Mouse (Mus musculus) stomach, embryonic 16.5 days (tissue): ENCODE measurements around the gene Coasy. TPM values are rescaled to one million over a fixed set of nuclear protein-coding genes. Genes with fewer than 3 reads are reported as not detected.
"Not testable (repeated sequence)": the region's sequence is repeated elsewhere in the genome, so short reads cannot be mapped to it uniquely, and the experiment has no call there.

Experiments used
- ATAC-seq: fragments of 200-750 bp; cut with Nextera tagmentation; 2 replicates; pipeline ENCODE4 v1.8.0; 2017; ENCODE audit warnings: moderate number of reproducible peaks, moderate TSS enrichment; ENCODE audit not compliant: insufficient read depth, low FRiP score
- H3K27ac ChIP-seq: fragments of 300-500 bp; sonication (generic); 2 replicates; pipeline ENCODE4 v1.5.1; 2014; ENCODE audit warnings: low read length
- H3K27me3 ChIP-seq: fragments of 300-500 bp; sonication (generic); 2 replicates; pipeline ENCODE4 v1.6.1; 2014; ENCODE audit warnings: low read length, control low read depth, mixed read lengths; ENCODE audit not compliant: control insufficient read depth, insufficient read depth
- H3K36me3 ChIP-seq: fragments of 300-500 bp; sonication (generic); 2 replicates; pipeline ENCODE4 v1.6.1; 2014; ENCODE audit warnings: low read length; ENCODE audit not compliant: control insufficient read depth, insufficient read depth
- H3K4me1 ChIP-seq: fragments of 300-500 bp; sonication (generic); 2 replicates; pipeline ENCODE4 v1.6.1; 2014; ENCODE audit warnings: low read length, control low read depth, mixed read lengths; ENCODE audit not compliant: control insufficient read depth, insufficient read depth
- H3K4me2 ChIP-seq: fragments of 300-500 bp; sonication (generic); 2 replicates; pipeline ENCODE4 v1.6.1; 2014; ENCODE audit warnings: low read depth, low read length, mixed read lengths
- H3K4me3 ChIP-seq: fragments of 300-500 bp; sonication (generic); replicated peaks from 2 replicates; pipeline ENCODE4 v1.5.1; 2014; ENCODE audit warnings: mild to moderate bottlenecking, low read length
- H3K9ac ChIP-seq: fragments of 300-500 bp; sonication (generic); 2 replicates; pipeline ENCODE4 v1.6.1; 2014; ENCODE audit warnings: low read length
- H3K9me3 ChIP-seq: fragments of 300-500 bp; sonication (generic); replicated peaks from 2 replicates; pipeline ENCODE4 v1.6.1; 2016; ENCODE audit warnings: low read length, control low read depth; ENCODE audit not compliant: control insufficient read depth
- WGBS: fragments of 180-500 bp; shearing (Covaris S2); extraction: QIAGEN DNeasy Blood & Tissue Kit; methylation state at CpG from one replicate; pipeline ENCODE4 v1.1.7; 2014; 5-methylcytosine and 5-hydroxymethylcytosine counted together
- polyA plus RNA-seq: library from polyadenylated mRNA; unstranded; fragments of >200 nt; fragmentation: Nextera tagmentation; extraction: Ambion mirVana; gene quantifications from 2 replicates; pipeline ENCODE4 v1.2.1, GENCODE M21; 2015

Coasy gene
- polyA plus RNA-seq, 1 experiment from 2014 or later: 38.9 TPM

DNA sequence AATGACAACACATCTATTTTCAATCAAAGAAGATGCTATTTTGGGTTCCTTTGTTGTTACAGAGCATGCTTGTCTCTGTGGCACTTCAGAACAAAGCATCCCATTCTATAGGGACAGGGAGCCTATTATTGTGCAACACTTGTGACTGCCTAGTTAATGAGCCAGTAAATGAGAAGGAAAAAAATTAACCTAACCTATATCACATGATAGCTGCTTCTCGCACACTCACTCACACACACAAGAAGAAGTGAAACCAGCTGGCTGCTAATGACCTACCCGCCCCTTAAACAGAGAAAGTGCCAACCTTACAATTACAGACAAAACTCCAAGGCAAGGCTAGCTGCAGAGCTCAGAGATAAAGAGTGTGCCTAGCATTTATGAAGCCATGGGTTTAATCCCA lies 33.2 kb downstream of the Coasy start:
- no peak for ATAC-seq
- Histone ChIP-seq H3K9ac (no peak overlapping the region), H3K27me3 (no peaks in the 10 kb centered on the region), H3K36me3 (no peaks in the 10 kb centered on the region), H3K4me1 (peaks cover 14% of the 10 kb centered on the region), H3K27ac (peak overlapping the region; percentile 10), H3K4me2 (no peak overlapping the region), H3K9me3 (no peaks in the 10 kb centered on the region), H3K4me3 (no peak overlapping the region)
- 64% methylated on average over 2 of the region's 2 CpGs for WGBS

DNA sequence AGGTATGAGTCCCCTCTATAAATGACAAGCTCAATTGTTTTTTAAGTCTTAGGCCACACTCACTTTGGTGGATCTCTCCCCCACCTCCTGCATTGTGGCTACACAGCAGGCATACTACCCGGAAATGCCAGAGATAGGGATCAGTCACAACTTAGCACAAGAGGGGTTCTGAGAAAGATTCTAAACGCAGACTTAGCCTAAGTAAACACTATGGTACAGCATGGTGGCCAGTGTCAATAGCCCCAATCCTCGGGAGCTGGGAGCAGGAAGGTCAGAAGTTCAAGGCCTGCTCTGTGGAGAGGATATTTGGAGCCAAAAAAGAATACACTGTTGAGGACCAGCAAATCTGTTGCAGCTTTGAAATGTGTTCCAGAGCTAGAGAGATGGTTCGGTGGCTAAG lies 35.7 kb downstream of the Coasy start:
- ATAC-seq: no peak
- Histone ChIP-seq H3K4me3 (peak overlapping the region; percentile 93), H3K9ac (peak overlapping the region; percentile 93), H3K27ac (no peak overlapping the region), H3K9me3 (no peaks in the 10 kb centered on the region), H3K4me1 (peaks cover 18% of the 10 kb centered on the region), H3K4me2 (peak overlapping the region; percentile 74), H3K27me3 (no peaks in the 10 kb centered on the region), H3K36me3 (no peaks in the 10 kb centered on the region)
- WGBS: 23% methylated on average over 4 of the region's 4 CpGs

DNA sequence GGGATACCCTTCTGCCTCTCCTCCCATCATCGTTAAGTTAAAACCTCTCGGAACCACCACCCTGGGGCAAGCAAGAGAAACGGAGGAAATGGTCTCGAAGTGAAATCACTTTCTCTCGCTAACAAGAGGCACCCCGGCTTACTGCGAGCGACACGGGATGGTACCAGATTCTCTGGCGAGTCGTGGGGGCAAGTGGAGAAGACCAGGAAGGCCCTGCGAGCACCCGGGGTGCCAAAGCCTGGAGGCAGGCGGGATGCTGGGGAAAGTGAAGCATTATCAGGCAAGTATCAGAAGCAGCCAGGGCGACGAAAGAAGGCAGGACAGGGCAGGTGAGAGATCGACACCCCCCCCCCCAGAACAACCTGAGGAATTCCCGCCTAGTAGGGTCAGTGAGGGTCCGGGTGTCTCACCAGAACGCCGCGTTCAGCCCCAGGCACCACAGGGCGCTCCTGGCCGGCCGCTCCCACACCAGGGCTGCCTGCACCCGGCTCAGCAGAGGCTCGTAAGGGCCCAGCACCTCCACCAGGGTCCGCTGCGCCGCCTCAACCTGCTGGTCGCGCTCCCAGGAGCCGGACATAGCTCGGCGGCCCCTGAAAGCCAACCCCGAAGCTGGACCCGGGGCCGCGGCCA lies 36.9 kb downstream of the Coasy start:
- H3K4me3 ChIP-seq: peak overlapping the region; percentile 93
- no peaks in the 10 kb centered on the region for H3K9me3 ChIP-seq
- peak overlapping the region; percentile 85 for H3K27ac ChIP-seq
- ATAC-seq: peak; percentile 74
- peaks cover 18% of the 10 kb centered on the region for H3K4me1 ChIP-seq
- WGBS: under 1% methylated on average over 37 of the region's 39 CpGs
- peak overlapping the region; percentile 93 for H3K9ac ChIP-seq
- H3K4me2 ChIP-seq: peak overlapping the region; percentile 74
- H3K27me3 ChIP-seq: no peaks in the 10 kb centered on the region
- H3K36me3 ChIP-seq: no peaks in the 10 kb centered on the region

DNA sequence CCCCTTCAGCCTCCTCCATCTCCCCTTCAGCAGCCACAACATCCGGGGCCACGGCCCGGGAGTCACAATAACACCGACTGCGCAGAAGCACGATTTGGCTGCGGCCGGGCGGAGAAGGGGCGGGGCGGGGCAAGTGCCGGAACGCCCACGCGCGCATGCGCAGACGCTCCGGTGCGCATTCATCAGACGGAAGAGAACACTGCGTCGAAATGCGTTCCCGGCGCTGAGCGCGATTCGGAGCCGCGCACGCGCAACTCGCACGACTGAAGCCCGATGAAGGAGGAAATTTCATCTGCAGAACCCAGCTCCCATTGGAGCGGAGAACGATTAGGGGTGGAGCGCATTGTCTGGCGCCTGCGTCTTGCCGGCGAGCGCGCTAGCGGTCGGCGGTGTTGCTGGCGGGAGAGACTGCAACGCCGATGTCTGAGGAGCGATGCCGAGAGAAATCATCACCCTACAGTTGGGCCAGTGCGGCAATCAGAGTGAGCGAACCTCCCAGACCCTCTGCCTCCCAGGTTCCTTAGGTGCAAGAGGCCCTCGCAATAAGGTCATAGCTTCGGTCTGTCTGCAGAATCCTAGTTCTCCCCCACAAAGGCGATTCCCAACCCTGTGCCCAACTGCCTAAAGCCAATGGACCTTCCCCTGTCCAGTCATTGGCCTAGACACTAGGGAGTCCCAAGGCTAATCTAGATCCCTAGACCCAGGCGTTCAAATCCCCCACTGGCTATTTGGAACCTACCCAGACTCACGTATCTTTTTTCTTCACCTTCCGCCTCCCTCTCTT lies 37.6 kb downstream of the Coasy start, which contains the start of the genes Retreg3 and Tubg1:
TSS of gene Retreg3 (minus strand) at position 133 of the 784 bp plus-strand sequence.
TSS of gene Tubg1 (plus strand) at position 178 of the 784 bp plus-strand sequence.
- Histone ChIP-seq H3K4me1 (peaks cover 18% of the 10 kb centered on the region), H3K36me3 (no peaks in the 10 kb centered on the region), H3K9me3 (no peaks in the 10 kb centered on the region), H3K4me2 (peak within 1 kb of the TSS; percentile 96), H3K9ac (peak within 1 kb of the TSS; percentile 93), H3K4me3 (peak within 1 kb of the TSS; percentile 93), H3K27ac (peak within 1 kb of the TSS; percentile 92), H3K27me3 (no peaks in the 10 kb centered on the region)
- under 1% methylated on average over 61 of the region's 61 CpGs for WGBS
- ATAC-seq: peak; percentile 97

DNA sequence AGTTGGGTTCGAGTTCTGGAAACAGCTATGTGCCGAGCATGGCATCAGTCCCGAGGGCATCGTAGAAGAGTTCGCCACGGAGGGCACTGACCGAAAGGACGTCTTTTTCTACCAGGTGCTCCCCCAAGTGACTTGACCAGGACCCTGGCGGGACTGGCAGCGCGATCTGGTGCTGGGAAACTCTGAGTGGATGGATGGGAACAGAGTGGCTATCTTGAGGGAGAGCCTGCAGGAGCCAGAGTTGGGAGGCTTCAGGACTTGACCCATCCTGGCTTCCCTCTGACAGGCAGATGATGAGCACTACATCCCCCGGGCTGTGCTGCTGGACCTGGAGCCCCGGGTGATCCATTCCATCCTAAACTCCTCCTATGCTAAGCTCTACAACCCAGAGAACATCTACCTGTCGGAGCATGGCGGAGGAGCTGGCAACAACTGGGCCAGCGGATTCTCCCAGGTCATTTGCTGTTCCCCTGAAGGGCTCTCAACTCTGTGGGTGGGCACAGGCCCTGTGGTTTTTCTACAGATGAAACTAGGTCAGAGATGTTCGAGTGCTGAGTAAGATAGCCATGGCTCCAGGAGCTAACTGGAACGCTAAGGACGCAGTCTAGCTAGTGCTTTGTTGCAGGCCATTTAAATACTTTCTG lies 38.3 kb downstream of the Coasy start:
- no peaks in the 10 kb centered on the region for H3K27me3 ChIP-seq
- H3K4me1 ChIP-seq: peaks cover 18% of the 10 kb centered on the region
- H3K9ac ChIP-seq: peak overlapping the region; percentile 86
- H3K36me3 ChIP-seq: 0 out of 2 replicates have a peak, but pooled peaks cover under 1% of the 10 kb centered on the region
- ATAC-seq: no peak
- peak overlapping the region; percentile 92 for H3K27ac ChIP-seq
- peak overlapping the region; percentile 96 for H3K4me2 ChIP-seq
- 17% methylated on average over 19 of the region's 19 CpGs for WGBS
- H3K4me3 ChIP-seq: peak overlapping the region; percentile 93
- H3K9me3 ChIP-seq: no peaks in the 10 kb centered on the region

DNA sequence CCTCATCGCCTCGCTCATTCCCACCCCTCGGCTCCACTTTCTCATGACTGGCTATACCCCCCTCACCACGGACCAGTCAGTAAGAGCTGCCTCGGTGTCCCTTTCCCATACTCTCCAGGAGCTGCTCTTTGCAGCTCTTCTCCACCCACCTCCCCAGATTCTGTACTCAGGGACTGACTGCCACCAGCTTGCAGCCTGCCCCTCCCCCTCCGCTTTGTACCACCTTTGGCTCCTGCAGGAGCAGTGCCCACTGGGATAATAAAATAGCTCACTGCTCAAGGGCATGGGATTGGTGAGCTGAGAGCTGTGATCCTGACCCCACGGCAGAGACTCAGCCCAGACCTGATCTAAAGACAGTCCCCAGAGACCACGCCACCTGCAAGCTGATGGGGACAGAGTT lies 42.1 kb downstream of the Coasy start:
- not testable (repeated sequence) for ATAC-seq, H3K4me3 ChIP-seq, H3K4me1 ChIP-seq, H3K27ac ChIP-seq, H3K4me2 ChIP-seq, H3K27me3 ChIP-seq, H3K9me3 ChIP-seq, H3K9ac ChIP-seq
- H3K36me3 ChIP-seq: peaks cover 13% of the 10 kb centered on the region
- 90% methylated on average over 8 of the region's 8 CpGs for WGBS

DNA sequence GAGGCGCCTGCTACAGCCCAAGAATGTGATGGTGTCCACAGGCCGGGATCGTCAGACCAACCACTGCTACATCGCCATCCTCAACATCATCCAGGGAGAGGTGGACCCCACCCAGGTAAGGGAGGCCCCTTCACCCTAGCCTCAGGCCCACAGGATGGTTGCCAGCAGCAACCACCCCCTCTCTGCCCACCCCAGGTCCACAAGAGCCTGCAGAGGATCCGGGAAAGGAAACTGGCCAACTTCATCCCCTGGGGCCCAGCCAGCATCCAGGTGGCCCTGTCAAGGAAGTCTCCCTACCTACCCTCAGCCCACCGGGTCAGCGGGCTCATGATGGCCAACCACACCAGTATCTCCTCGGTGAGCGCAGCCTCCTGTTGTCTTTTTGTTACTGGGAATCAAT lies 42.6 kb downstream of the Coasy start:
- not testable (repeated sequence) for ATAC-seq, H3K27ac ChIP-seq, H3K9me3 ChIP-seq, H3K4me1 ChIP-seq, H3K4me3 ChIP-seq, H3K4me2 ChIP-seq, H3K27me3 ChIP-seq, H3K9ac ChIP-seq
- WGBS: 93% methylated on average over 7 of the region's 9 CpGs
- peaks cover 13% of the 10 kb centered on the region for H3K36me3 ChIP-seq

DNA sequence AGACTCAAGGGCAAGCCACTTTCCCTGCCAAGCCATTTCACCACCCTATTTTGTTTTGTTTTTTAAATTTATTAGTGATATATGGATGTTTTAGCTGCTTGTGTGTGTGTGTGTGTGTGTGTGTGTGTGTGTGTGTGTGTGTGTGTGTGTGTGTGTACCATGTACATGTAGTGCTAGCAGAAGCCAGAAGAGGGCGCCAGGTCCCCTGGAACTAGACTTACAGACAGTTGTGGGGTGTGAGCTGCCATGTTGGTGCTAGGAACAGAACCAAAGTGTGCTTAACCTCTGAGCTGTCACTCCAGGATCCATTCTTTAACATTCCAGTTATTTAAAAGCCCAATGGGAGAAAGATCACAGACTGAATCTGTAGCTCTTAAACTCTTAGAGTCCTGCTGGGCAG lies 44.7 kb downstream of the Coasy start:
- no peak for ATAC-seq
- WGBS: 82% methylated on average over 1 of the region's 1 CpGs

More for the DNA sequence above, 44.7 kb downstream of the Coasy start:
- Histone ChIP-seq H3K27me3 (no peaks in the 10 kb centered on the region), H3K4me2 (no peak overlapping the region), H3K9me3 (0 out of 2 replicates have a peak, but pooled peaks cover 3% of the 10 kb centered on the region), H3K9ac (no peak overlapping the region), H3K27ac (no peak overlapping the region), H3K4me1 (peaks cover 4% of the 10 kb centered on the region; the same call in 1 of the 2 replicates), H3K36me3 (peaks cover 13% of the 10 kb centered on the region), H3K4me3 (no peak overlapping the region)
